Mouse (Mus musculus): ENCODE measurements around the gene Zfp106. TPM values are rescaled to one million over a fixed set of nuclear protein-coding genes. Genes with fewer than 3 reads are reported as not detected.

Zfp106 gene
- polyA plus RNA-seq, 1 experiment from 2014 or later: 59.7 TPM

GRCm38 (mm10) chr2:120529531-120529930, 34.1 kb downstream of the Zfp106 start:
- Histone ChIP-seq H3K27ac (no peak overlapping the region), H3K27me3 (ENCODE audit: insufficient read depth, poor library complexity, severe bottlenecking) (no peaks in the 10 kb centered on the region), H3K36me3 (peaks cover 98% of the 10 kb centered on the region), H3K4me3 (no peak overlapping the region), H3K4me1 (no peaks in the 10 kb centered on the region), H3K9me3 (no peaks in the 10 kb centered on the region)
- no peak for DNase-seq (ENCODE audit: low spot score)

- no peaks in the 10 kb centered on the region for H3K27me3 ChIP-seq (ENCODE audit: insufficient read depth, poor library complexity, severe bottlenecking)
- no peak overlapping the region for H3K4me3 ChIP-seq
- 91% methylated on average over 5 of the region's 5 CpGs for WGBS
- peak; percentile 71 for DNase-seq (ENCODE audit: low spot score)
- no peak overlapping the region for H3K27ac ChIP-seq
- no peaks in the 10 kb centered on the region for H3K9me3 ChIP-seq
- no peaks in the 10 kb centered on the region for H3K4me1 ChIP-seq
- peaks cover 99% of the 10 kb centered on the region for H3K36me3 ChIP-seq
These were observed 36.9 kb downstream of the Zfp106 start for GRCm38 (mm10) chr2:120526771-120527170.

DNA sequence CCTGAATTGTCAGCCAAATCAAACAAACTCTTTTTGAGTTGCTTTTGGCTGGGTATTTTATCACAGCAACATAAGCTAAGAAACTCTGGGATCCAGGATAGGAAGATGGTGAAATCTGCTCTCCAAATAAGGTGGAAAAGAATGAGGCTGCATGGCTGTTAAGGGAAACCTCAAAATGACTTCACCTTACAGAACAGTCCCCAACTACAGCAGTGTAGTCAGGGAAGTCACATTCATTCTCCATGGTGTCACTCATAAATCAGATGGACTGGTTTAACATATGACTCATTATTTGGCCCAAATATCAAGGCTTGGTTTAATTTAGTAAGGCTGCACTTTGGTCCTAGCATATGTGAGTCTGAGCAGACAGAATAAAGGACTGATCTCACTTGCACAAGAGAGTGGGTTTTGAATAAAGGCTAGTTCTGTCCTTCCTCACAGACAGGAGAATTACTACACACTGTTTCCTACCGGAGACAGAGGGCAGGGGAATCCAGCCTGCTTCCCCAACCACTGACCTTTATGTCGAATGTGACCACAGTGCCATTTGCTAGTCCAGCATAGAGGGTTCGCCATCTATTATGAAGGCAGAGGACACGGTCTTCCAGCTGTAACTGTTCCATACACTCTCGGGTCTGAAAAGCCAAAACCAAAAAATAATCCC, 45.0 kb downstream of the Zfp106 start:
- H3K9me3 ChIP-seq: no peaks in the 10 kb centered on the region
- no peak overlapping the region for H3K27ac ChIP-seq
- H3K4me3 ChIP-seq: no peak overlapping the region
- WGBS: 89% methylated on average over 5 of the region's 5 CpGs
- peak; percentile 33 for DNase-seq (ENCODE audit: low spot score)
- H3K27me3 ChIP-seq (ENCODE audit: insufficient read depth, poor library complexity, severe bottlenecking): no peaks in the 10 kb centered on the region
- peaks cover 100% of the 10 kb centered on the region for H3K36me3 ChIP-seq
- no peaks in the 10 kb centered on the region for H3K4me1 ChIP-seq

GRCm38 (mm10) chr2:120514181-120514580, 49.5 kb downstream of the Zfp106 start:
- peak; percentile 36 for DNase-seq (ENCODE audit: low spot score)

DNA sequence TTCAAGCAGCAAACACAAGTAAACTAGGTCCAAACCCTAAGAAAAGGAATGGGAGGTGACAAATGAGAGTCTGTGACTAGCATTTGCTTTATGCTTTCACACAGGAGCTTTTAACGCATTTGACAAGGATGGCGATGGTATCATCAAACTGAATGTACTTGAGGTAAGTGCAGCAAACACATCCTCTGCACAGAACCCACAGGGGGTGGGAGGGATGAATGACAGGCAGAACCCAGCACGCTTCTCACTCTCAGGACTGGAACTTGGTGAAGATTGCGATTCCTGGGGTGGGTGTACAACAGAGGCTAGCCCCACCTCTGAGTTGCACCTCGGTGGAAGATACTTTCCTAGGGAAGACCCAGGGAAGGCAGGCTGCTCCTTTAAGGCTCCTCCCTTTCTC, 59.7 kb downstream of the Zfp106 start:
- peaks cover 38% of the 10 kb centered on the region for H3K36me3 ChIP-seq
- no peaks in the 10 kb centered on the region for H3K27me3 ChIP-seq (ENCODE audit: insufficient read depth, poor library complexity, severe bottlenecking)
- no peak overlapping the region for H3K27ac ChIP-seq
- WGBS: 78% methylated on average over 5 of the region's 5 CpGs
- peaks cover 44% of the 10 kb centered on the region for H3K4me1 ChIP-seq
- no peak overlapping the region for H3K4me3 ChIP-seq
- DNase-seq (ENCODE audit: low spot score): no peak
- no peaks in the 10 kb centered on the region for H3K9me3 ChIP-seq

More at GRCm38 (mm10) chr2:120514181-120514580, 49.5 kb downstream of the Zfp106 start:
- H3K27me3 ChIP-seq (ENCODE audit: insufficient read depth, poor library complexity, severe bottlenecking): no peaks in the 10 kb centered on the region
- no peak overlapping the region for H3K4me3 ChIP-seq
- 90% methylated on average over 4 of the region's 4 CpGs for WGBS
- H3K4me1 ChIP-seq: no peaks in the 10 kb centered on the region
- H3K9me3 ChIP-seq: no peaks in the 10 kb centered on the region
- no peak overlapping the region for H3K27ac ChIP-seq
- peaks cover 94% of the 10 kb centered on the region for H3K36me3 ChIP-seq

DNA sequence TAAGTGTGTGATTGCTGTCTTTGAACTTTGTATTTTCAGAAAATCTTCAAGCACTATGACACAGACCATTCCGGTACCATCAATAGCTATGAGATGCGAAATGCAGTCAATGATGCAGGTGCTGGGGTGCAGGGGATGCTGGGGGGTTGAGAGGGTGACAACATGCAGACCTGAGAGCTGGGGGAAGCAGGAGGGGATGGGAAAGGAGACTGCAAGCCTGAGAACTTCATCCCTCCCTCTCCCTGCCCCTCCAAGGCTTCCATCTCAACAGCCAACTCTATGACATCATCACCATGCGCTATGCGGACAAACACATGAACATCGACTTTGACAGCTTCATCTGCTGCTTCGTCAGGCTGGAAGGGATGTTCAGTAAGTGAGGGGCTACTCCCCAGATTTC, 60.5 kb downstream of the Zfp106 start:
- Histone ChIP-seq H3K4me1 (peaks cover 44% of the 10 kb centered on the region), H3K4me3 (no peak overlapping the region), H3K27me3 (ENCODE audit: insufficient read depth, poor library complexity, severe bottlenecking) (no peaks in the 10 kb centered on the region), H3K36me3 (peaks cover 29% of the 10 kb centered on the region), H3K27ac (no peak overlapping the region), H3K9me3 (no peaks in the 10 kb centered on the region)
- no peak for DNase-seq (ENCODE audit: low spot score)
- WGBS: 89% methylated on average over 6 of the region's 6 CpGs

DNA sequence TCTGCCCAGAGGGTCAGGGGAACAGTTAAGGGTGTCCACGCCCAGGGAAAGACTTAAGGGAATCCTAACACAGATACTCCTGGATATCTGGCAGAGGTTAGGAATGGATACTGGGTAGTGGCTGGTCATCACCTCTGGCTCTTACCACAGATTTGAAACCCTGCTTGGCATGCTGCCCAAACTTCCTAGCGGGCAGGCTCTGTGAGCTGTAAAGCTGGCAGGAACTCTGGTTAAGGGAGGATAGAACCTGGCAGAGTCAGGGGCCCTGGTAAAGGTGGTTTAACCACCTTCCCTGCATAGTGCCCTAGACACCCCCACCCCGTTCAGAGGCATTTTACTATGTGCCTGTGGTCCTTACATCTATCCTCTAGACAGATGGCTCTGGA, 61.0 kb downstream of the Zfp106 start:
- 66% methylated on average over 3 of the region's 3 CpGs for WGBS
- Histone ChIP-seq H3K4me1 (peaks cover 44% of the 10 kb centered on the region), H3K27ac (0 out of 2 replicates have a peak overlapping the region, but pooled peaks have one; percentile 19), H3K36me3 (peaks cover 25% of the 10 kb centered on the region), H3K27me3 (ENCODE audit: insufficient read depth, poor library complexity, severe bottlenecking) (no peaks in the 10 kb centered on the region), H3K4me3 (no peak overlapping the region), H3K9me3 (no peaks in the 10 kb centered on the region)
- no peak for DNase-seq (ENCODE audit: low spot score)

- Histone ChIP-seq H3K4me3 (no peak overlapping the region), H3K36me3 (peaks cover 25% of the 10 kb centered on the region), H3K9me3 (no peaks in the 10 kb centered on the region), H3K27ac (peak overlapping the region; percentile 80; the same call in 1 of the 2 replicates), H3K27me3 (ENCODE audit: insufficient read depth, poor library complexity, severe bottlenecking) (no peaks in the 10 kb centered on the region), H3K4me1 (peaks cover 45% of the 10 kb centered on the region)
- WGBS: 58% methylated on average over 13 of the region's 13 CpGs
- no peak for DNase-seq (ENCODE audit: low spot score)
These were observed 61.6 kb downstream of the Zfp106 start for GRCm38 (mm10) chr2:120501931-120502604.

DNA sequence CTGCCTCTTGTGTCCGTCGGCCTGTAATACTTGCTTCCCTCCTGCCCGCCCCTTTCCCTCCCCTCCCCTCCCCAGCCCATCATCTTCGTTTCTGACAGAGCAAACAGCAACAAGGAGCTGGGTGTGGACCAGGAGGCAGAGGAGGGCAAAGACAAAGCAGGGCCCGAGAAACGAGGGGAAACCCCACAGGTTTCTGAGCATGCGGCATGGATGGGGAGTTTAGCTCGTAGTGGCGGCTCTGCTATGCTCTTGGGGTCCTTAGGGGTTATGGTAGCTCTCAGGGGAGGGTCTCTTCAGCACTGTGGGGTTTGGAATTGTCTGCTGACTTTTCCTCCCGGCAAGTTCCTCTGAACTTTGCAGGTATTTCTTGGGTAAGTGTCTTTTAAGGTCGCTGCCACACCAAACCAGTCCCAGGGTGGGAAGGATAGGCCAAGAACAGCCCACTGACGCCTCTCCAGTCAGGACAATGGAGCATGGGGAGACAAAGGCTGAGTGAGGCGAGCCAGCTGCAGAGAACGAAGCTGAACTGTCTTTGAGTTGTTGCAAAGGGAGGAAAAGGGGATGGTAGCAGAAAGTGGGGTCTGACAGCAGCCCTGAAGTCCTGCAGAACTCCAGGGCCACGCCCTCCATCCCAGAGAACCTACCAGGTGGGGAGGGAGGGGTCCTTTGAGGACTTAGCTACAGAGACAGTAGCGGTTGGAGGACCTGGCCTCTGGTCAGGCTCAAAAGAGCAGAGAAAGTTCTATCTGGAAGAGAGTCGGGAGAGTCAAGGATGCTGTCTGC, 62.3 kb downstream of the Zfp106 start:
- H3K4me1 ChIP-seq: peaks cover 53% of the 10 kb centered on the region
- peaks cover 20% of the 10 kb centered on the region for H3K36me3 ChIP-seq
- H3K9me3 ChIP-seq: no peaks in the 10 kb centered on the region
- no peak for DNase-seq (ENCODE audit: low spot score)
- H3K27ac ChIP-seq: peak overlapping the region; percentile 80
- WGBS: 37% methylated on average over 17 of the region's 17 CpGs
- no peak overlapping the region for H3K4me3 ChIP-seq
- no peaks in the 10 kb centered on the region for H3K27me3 ChIP-seq (ENCODE audit: insufficient read depth, poor library complexity, severe bottlenecking)

DNA sequence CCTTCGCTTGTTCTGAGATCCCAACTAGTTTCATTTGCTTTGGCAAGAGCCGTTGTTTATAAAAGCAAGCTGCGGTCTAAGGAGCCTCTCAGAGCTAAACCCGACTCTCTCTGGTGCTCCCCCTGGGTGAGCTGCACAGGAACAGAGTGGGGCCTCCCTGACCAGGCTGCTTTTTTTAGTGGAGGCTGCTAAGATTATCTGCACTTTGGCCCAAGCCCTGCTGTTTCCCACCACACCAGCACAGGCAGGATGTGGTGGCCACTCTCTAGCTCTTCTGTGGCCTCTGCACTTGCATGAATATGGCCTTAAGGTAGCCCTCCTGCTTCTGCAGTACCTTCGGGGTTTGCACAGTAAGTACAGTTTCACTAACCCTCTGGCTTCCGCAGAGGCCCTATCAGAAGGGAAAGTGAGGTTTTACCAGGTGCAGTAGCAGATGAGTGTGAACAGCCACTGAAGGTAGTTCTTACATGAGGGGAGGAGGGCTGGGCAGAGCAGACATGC, 63.6 kb downstream of the Zfp106 start:
- no peak overlapping the region for H3K4me3 ChIP-seq
- H3K27ac ChIP-seq: peak overlapping the region; percentile 80
- no peaks in the 10 kb centered on the region for H3K9me3 ChIP-seq
- no peaks in the 10 kb centered on the region for H3K27me3 ChIP-seq (ENCODE audit: insufficient read depth, poor library complexity, severe bottlenecking)
- peaks cover 56% of the 10 kb centered on the region for H3K4me1 ChIP-seq
- DNase-seq (ENCODE audit: low spot score): no peak
- H3K36me3 ChIP-seq: peaks cover 7% of the 10 kb centered on the region
- WGBS: 55% methylated on average over 6 of the region's 6 CpGs

- peaks cover 42% of the 10 kb centered on the region for H3K4me1 ChIP-seq
- DNase-seq (ENCODE audit: low spot score): no peak
- WGBS: 69% methylated on average over 3 of the region's 3 CpGs
- H3K9me3 ChIP-seq: no peaks in the 10 kb centered on the region
- no peak overlapping the region for H3K27ac ChIP-seq
- no peaks in the 10 kb centered on the region for H3K27me3 ChIP-seq (ENCODE audit: insufficient read depth, poor library complexity, severe bottlenecking)
- H3K36me3 ChIP-seq: no peaks in the 10 kb centered on the region
- H3K4me3 ChIP-seq: no peak overlapping the region
These were observed 67.1 kb downstream of the Zfp106 start for GRCm38 (mm10) chr2:120496511-120496910.

- Histone ChIP-seq H3K4me3 (no peak overlapping the region), H3K36me3 (no peaks in the 10 kb centered on the region), H3K27me3 (ENCODE audit: insufficient read depth, poor library complexity, severe bottlenecking) (no peaks in the 10 kb centered on the region; the same call in 1 of the 2 replicates), H3K4me1 (peaks cover 17% of the 10 kb centered on the region; the same call in 1 of the 2 replicates), H3K9me3 (no peaks in the 10 kb centered on the region), H3K27ac (no peak overlapping the region)
- DNase-seq (ENCODE audit: low spot score): no peak
- WGBS: 59% methylated on average over 4 of the region's 4 CpGs
These were observed 70.4 kb downstream of the Zfp106 start for GRCm38 (mm10) chr2:120493254-120493653.

DNA sequence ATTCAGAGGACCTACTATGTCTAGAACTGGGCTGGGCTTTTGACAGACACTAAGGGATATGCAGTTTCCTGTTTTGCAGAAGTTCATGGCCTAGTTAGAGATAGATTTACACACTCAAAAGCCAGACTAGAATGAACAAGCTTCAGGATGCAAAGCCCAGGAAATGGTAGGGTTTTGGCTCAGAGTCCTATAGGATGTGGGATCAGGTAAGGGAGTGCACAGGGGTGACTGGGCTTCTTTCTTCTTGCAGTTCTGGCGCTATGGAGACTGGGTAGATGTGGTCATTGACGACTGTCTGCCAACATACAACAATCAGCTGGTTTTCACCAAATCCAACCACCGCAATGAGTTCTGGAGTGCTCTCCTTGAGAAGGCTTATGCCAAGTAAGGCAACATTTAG, 79.4 kb downstream of the Zfp106 start:
- DNase-seq (ENCODE audit: low spot score): no peak
- no peak overlapping the region for H3K27ac ChIP-seq
- H3K27me3 ChIP-seq (ENCODE audit: insufficient read depth, poor library complexity, severe bottlenecking): no peaks in the 10 kb centered on the region
- WGBS: 83% methylated on average over 3 of the region's 3 CpGs
- no peaks in the 10 kb centered on the region for H3K36me3 ChIP-seq
- H3K9me3 ChIP-seq: no peaks in the 10 kb centered on the region
- H3K4me3 ChIP-seq: no peak overlapping the region
- peaks cover 22% of the 10 kb centered on the region for H3K4me1 ChIP-seq
